Mouse (Mus musculus) stomach, embryonic 15.5 days (tissue): Measurements from ENCODE around the gene Wasf2. TPM values are rescaled to one million over a fixed set of nuclear protein-coding genes. Genes with fewer than 3 reads are reported as not detected.

Experiments
- ATAC-seq: fragments of 200-750 bp; cut with Nextera tagmentation; 2 replicates; pipeline ENCODE4 v1.8.0; 2017; ENCODE audit warnings: low read depth, moderate number of reproducible peaks, moderate TSS enrichment; ENCODE audit not compliant: insufficient read depth, low FRiP score
- H3K27ac ChIP-seq: fragments of 300-500 bp; sonication (generic); 2 replicates; pipeline ENCODE4 v1.5.1; 2015; ENCODE audit warnings: mild to moderate bottlenecking, inconsistent platforms
- H3K27me3 ChIP-seq: fragments of 300-500 bp; sonication (generic); replicated peaks from 2 replicates; pipeline ENCODE4 v1.6.1; 2015; ENCODE audit warnings: inconsistent platforms
- H3K36me3 ChIP-seq: fragments of 300-500 bp; sonication (generic); 2 replicates; pipeline ENCODE4 v1.6.1; 2015; ENCODE audit warnings: inconsistent platforms
- H3K4me1 ChIP-seq: fragments of 300-500 bp; sonication (generic); 2 replicates; pipeline ENCODE4 v1.6.1; 2015; ENCODE audit warnings: inconsistent platforms
- H3K4me2 ChIP-seq: fragments of 300-500 bp; sonication (generic); 2 replicates; pipeline ENCODE4 v1.6.1; 2015; ENCODE audit warnings: mild to moderate bottlenecking, inconsistent platforms
- H3K4me3 ChIP-seq: fragments of 300-500 bp; sonication (generic); replicated peaks from 2 replicates; pipeline ENCODE4 v1.5.1; 2015; ENCODE audit warnings: inconsistent platforms
- H3K9ac ChIP-seq: fragments of 300-500 bp; sonication (generic); 2 replicates; pipeline ENCODE4 v1.6.1; 2015; ENCODE audit warnings: inconsistent platforms
- H3K9me3 ChIP-seq: fragments of 300-500 bp; sonication (generic); 2 replicates; pipeline ENCODE4 v1.6.1; 2016; ENCODE audit warnings: inconsistent platforms
- WGBS: fragments of 180-500 bp; shearing (Covaris S2); methylation state at CpG from one replicate; pipeline ENCODE4 v1.1.7; 2015; 5-methylcytosine and 5-hydroxymethylcytosine counted together
- polyA plus RNA-seq: library from polyadenylated mRNA; unstranded; fragments of >200 nt; fragmentation: Nextera tagmentation; extraction: Ambion mirVana; gene quantifications from 2 replicates; pipeline ENCODE4 v1.2.1, GENCODE M21; 2015

Gene Wasf2
- polyA plus RNA-seq, 1 experiment from 2014 or later: 109 TPM

DNA sequence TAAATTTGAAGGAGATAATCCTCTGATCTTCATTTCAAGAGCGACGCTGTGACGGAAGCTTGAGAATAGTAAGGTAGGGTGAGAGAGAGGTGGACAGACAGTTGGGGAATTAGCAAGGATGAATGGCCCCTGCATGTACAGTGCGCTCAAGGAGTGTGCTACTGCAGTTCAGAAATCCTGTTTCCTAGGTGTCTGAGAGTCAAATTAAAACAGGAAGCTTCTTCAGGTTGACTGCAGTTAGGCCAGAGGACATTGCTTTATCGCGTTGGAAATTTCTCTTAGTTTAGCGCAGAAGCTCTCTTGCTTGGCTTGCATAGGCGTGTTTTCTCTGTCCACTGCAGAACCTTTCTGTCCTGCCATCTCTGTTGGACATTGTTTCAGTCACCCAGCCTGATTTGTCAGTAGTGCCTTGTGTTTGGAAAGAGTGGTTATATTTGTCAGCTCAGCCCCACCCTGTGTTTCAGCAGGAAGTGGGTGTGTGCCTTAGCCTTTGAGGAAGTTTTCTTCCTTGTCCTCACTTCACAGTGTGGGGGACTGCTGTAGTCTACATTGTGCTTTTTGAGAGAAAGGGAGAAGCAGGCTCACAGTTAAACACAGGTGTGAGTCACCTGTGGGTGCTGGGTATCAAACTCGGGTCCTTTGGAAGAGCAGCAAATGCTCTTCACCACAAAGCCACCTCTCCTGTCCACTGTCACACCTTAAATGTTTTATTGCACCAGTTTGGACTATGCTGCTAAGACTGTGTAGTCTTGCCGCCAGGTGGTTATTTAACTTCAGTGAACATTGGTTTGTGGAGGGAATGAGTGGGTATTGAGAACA is 39.1 kb downstream of the Wasf2 start:
- WGBS: 66% methylated on average over 10 of the region's 10 CpGs

DNA sequence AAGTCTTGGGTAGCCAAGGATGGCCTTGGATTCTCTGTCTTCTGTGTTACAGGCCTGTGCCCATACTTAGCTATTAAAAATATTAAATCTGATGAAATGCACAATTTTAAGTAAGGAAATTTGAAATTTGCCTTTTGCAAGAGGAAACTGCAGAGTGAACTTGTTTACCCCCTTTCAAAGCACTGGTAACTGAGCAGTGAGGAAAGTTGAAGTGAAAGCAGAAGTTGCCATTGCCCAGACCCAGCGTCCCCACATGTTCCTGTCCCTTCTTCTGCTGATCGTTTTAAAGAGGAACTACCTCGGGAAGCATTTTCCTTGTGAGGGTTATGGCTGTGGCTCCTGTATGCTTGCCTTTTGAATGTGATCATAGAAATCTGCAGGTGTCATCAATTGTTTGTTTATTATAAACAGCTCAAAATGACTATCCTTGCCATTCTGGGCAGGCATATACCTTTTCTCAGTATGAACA is 39.8 kb downstream of the Wasf2 start:
- Histone ChIP-seq H3K27ac (peak overlapping the region; percentile 57), H3K4me2 (no peak overlapping the region), H3K36me3 (0 out of 2 replicates have a peak, but pooled peaks cover 4% of the 10 kb centered on the region), H3K9me3 (no peaks in the 10 kb centered on the region), H3K9ac (no peak overlapping the region), H3K27me3 (no peaks in the 10 kb centered on the region), H3K4me3 (no peak overlapping the region), H3K4me1 (peaks cover 33% of the 10 kb centered on the region)
- ATAC-seq: no peak
- WGBS: 52% methylated on average over 3 of the region's 3 CpGs

More for the DNA sequence above, 39.1 kb downstream of the Wasf2 start:
- no peaks in the 10 kb centered on the region for H3K9me3 ChIP-seq
- peak; percentile 72 for ATAC-seq
- H3K36me3 ChIP-seq: 0 out of 2 replicates have a peak, but pooled peaks cover 4% of the 10 kb centered on the region
- H3K4me1 ChIP-seq: peaks cover 31% of the 10 kb centered on the region
- no peaks in the 10 kb centered on the region for H3K27me3 ChIP-seq
- no peak overlapping the region for H3K4me3 ChIP-seq
- H3K27ac ChIP-seq: peak overlapping the region; percentile 57
- H3K9ac ChIP-seq: no peak overlapping the region
- no peak overlapping the region for H3K4me2 ChIP-seq

DNA sequence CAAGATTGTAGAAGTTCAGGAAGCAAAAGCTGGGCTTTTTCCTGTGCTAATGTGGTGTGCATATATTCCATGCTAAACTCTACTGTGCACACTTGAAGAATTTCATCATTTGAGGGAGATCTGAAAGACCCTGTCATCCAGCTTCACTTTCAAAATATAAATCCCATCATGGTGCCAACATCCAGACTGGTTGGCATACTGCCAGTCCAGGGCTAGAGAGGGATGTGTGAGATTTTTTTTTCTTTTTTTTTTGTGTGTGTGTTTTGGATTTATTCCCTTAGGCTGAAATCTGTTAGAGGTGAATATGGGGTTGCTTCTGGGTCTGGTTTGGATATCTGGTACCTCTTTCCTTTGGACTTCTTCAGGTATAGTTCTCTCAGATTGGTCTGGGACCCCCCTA is 40.3 kb downstream of the Wasf2 start:
- Histone ChIP-seq H3K9ac (no peak overlapping the region), H3K27ac (no peak overlapping the region; the same call in 1 of the 2 replicates), H3K36me3 (0 out of 2 replicates have a peak, but pooled peaks cover 4% of the 10 kb centered on the region), H3K4me3 (no peak overlapping the region), H3K9me3 (no peaks in the 10 kb centered on the region), H3K4me2 (no peak overlapping the region), H3K4me1 (peaks cover 38% of the 10 kb centered on the region), H3K27me3 (no peaks in the 10 kb centered on the region)
- ATAC-seq: no peak

GRCm38 (mm10) chr4:133172451-133172850 is 42.1 kb downstream of the Wasf2 start:
- 80% methylated on average over 4 of the region's 4 CpGs for WGBS
- Histone ChIP-seq H3K4me3 (no peak overlapping the region), H3K27me3 (no peaks in the 10 kb centered on the region), H3K27ac (peak overlapping the region; percentile 26; the same call in 1 of the 2 replicates), H3K36me3 (0 out of 2 replicates have a peak, but pooled peaks cover 3% of the 10 kb centered on the region), H3K9me3 (no peaks in the 10 kb centered on the region), H3K4me2 (no peak overlapping the region), H3K4me1 (peaks cover 52% of the 10 kb centered on the region), H3K9ac (no peak overlapping the region)
- ATAC-seq: no peak

DNA sequence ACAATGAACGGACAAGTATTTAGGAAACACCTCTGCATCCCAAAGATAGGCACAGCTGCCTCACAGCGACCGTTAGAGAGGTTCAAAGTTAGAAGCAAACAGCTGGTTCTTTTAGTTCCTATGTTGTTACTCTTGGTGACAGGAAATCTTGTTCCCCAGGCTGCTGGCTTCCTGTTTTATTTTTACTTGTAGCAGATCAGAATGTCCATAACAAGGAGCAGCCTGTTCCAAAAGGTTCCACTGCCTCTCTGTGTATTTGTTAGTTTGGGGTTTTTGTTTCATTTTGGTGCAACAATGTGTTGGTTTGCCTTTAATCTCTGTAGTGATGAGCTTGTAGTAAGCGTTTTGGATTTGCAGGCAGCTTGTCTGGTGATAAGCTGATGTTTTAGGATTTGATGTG is 44.1 kb downstream of the Wasf2 start:
- Histone ChIP-seq H3K4me2 (no peak overlapping the region), H3K4me1 (peaks cover 48% of the 10 kb centered on the region), H3K27me3 (no peaks in the 10 kb centered on the region), H3K36me3 (0 out of 2 replicates have a peak, but pooled peaks cover 3% of the 10 kb centered on the region), H3K4me3 (no peak overlapping the region), H3K9me3 (no peaks in the 10 kb centered on the region), H3K27ac (peak overlapping the region; percentile 77), H3K9ac (no peak overlapping the region)
- no peak for ATAC-seq
- WGBS: 29% methylated on average over 4 of the region's 4 CpGs

- Histone ChIP-seq H3K4me1 (peaks cover 44% of the 10 kb centered on the region), H3K4me2 (no peak overlapping the region), H3K9me3 (no peaks in the 10 kb centered on the region), H3K27me3 (no peaks in the 10 kb centered on the region), H3K4me3 (no peak overlapping the region), H3K36me3 (0 out of 2 replicates have a peak, but pooled peaks cover 3% of the 10 kb centered on the region), H3K27ac (peak overlapping the region; percentile 53; the same call in 1 of the 2 replicates), H3K9ac (no peak overlapping the region)
- no peak for ATAC-seq
- WGBS: 58% methylated on average over 7 of the region's 7 CpGs
These were observed 45.0 kb downstream of the Wasf2 start for GRCm38 (mm10) chr4:133175274-133175673.

DNA sequence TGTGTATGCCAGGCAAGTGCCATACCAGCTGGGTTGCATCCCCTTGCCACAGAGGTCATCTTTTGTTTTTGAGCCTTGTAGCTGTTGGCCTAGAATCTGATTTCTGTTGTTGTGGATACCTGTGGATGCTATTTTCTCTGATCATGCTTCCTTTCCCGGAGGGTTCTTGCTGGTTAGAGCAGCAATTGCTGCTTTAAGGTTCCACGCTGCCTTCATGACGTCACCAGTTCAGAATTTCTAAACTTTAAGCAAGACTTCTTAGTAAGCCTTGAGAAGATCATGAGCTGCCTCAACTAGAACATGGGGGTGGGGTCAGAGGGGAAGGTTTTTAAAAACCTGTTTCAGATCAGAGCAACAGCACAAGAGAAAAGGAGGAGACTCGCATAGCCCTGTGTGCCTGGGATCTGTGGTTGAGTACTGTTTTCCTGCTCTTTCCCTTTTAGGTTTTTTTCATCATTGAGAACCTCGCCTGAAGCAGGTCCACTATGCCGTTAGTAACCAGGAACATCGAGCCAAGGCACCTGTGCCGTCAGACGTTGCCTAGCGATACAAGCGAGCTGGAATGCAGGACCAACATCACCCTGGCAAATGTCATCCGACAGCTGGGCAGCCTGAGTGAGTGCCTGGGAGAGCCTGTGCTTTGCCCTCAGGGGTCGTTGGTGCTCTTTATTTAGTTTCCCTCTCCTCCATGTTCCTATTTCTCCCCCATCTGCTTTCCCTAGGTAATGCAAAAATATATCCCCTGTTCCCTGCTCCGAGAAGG is 45.9 kb downstream of the Wasf2 start:
- 37% methylated on average over 14 of the region's 14 CpGs for WGBS
- no peak for ATAC-seq
- Histone ChIP-seq H3K9ac (no peak overlapping the region), H3K27ac (peak overlapping the region; percentile 53), H3K9me3 (no peaks in the 10 kb centered on the region), H3K4me3 (no peak overlapping the region), H3K4me1 (peaks cover 37% of the 10 kb centered on the region), H3K4me2 (no peak overlapping the region), H3K27me3 (no peaks in the 10 kb centered on the region), H3K36me3 (0 out of 2 replicates have a peak, but pooled peaks cover 3% of the 10 kb centered on the region)

DNA sequence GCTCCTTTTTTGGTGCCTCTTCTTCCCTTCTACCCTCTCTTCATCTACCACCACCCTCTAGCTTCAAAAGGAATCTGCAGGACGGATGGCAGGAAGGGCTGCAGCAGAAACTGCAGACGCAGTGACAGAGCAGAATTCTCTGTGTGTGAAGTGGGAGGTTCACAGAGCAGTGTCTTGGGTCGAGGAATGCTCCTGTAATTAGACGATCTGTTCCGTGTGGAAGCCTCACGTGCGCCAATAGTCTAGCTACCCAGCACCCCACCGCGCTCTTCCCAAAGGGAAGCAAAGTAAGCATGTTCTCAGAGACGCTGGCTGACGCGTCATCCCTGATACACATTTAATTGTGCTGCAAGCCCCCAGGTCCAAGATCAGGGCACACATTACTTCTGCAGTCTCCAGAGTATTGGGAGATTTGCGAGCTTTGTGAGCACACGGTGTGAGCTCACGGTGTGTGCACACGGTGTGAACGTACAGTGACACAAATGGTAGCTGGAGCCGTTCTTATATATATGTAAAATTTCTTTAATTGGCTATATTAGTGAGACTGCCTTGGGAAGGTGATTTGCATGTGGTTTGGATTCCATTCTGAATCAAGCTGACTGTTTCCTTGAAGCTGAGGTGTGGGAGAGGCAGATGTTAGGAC is 46.6 kb downstream of the Wasf2 start:
- no peak for ATAC-seq
- no peak overlapping the region for H3K4me3 ChIP-seq
- H3K36me3 ChIP-seq: 0 out of 2 replicates have a peak, but pooled peaks cover 3% of the 10 kb centered on the region
- H3K27ac ChIP-seq: peak overlapping the region; percentile 53; the same call in 1 of the 2 replicates
- no peak overlapping the region for H3K4me2 ChIP-seq
- H3K4me1 ChIP-seq: peaks cover 32% of the 10 kb centered on the region
- no peak overlapping the region for H3K9ac ChIP-seq
- no peaks in the 10 kb centered on the region for H3K27me3 ChIP-seq
- WGBS: 74% methylated on average over 18 of the region's 18 CpGs
- no peaks in the 10 kb centered on the region for H3K9me3 ChIP-seq

GRCm38 (mm10) chr4:133178305-133178704 is 48.0 kb downstream of the Wasf2 start:
- 65% methylated on average over 5 of the region's 5 CpGs for WGBS
- Histone ChIP-seq H3K4me2 (no peak overlapping the region), H3K27ac (no peak overlapping the region), H3K27me3 (no peaks in the 10 kb centered on the region), H3K9ac (no peak overlapping the region), H3K9me3 (no peaks in the 10 kb centered on the region), H3K36me3 (0 out of 2 replicates have a peak, but pooled peaks cover 3% of the 10 kb centered on the region), H3K4me3 (no peak overlapping the region), H3K4me1 (peaks cover 26% of the 10 kb centered on the region)
- no peak for ATAC-seq

- no peak overlapping the region for H3K4me3 ChIP-seq
- H3K27ac ChIP-seq: no peak overlapping the region
- 0 out of 2 replicates have a peak, but pooled peaks cover 3% of the 10 kb centered on the region for H3K36me3 ChIP-seq
- H3K4me1 ChIP-seq: peaks cover 31% of the 10 kb centered on the region
- no peak for ATAC-seq
- H3K27me3 ChIP-seq: no peaks in the 10 kb centered on the region
- H3K4me2 ChIP-seq: no peak overlapping the region
- H3K9me3 ChIP-seq: no peaks in the 10 kb centered on the region
- H3K9ac ChIP-seq: no peak overlapping the region
- WGBS: 94% methylated on average over 7 of the region's 7 CpGs
These were observed 49.0 kb downstream of the Wasf2 start for GRCm38 (mm10) chr4:133179258-133179657.

DNA sequence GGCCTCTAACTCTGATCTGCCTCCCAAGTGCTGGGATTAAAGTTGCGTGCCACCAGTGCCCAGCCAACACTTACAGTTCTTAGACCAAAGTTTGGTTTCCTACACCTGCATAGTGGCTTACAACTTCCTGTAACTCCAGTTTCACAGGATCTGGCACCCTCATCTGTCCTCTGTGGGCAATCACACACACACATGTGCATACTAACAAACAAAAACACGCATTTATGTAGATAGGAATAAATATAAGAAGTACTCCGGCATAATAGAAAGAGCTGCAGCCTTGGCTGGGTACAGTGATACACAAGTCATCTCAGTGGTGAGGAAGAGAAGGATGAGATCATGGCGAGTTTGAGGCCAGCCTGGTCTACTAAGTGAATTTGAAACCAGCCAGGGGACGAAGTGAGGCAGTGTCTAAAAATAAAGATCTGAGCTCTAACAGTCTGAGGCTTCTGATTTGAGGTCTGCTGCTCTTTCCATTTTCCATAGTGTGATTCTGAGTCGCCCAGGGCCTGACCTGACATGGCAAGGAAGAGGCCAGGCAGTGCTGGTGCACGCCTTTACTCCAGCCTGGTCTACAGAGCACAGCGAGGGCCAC is 52.2 kb downstream of the Wasf2 start:
- H3K4me3 ChIP-seq: no peak overlapping the region
- no peak overlapping the region for H3K4me2 ChIP-seq
- H3K4me1 ChIP-seq: peaks cover 27% of the 10 kb centered on the region
- no peaks in the 10 kb centered on the region for H3K9me3 ChIP-seq
- ATAC-seq: no peak
- H3K9ac ChIP-seq: no peak overlapping the region
- H3K36me3 ChIP-seq: peaks cover 12% of the 10 kb centered on the region
- H3K27ac ChIP-seq: peak overlapping the region; percentile 94; the same call in 1 of the 2 replicates
- WGBS: 92% methylated on average over 8 of the region's 8 CpGs
- H3K27me3 ChIP-seq: no peaks in the 10 kb centered on the region
